Mouse (Mus musculus) limb, embryonic 14.5 days (tissue): Measurements from ENCODE around the gene Fbxl15. TPM values are rescaled to one million over a fixed set of nuclear protein-coding genes. Genes with fewer than 3 reads are reported as not detected.

Source experiments
- ATAC-seq: fragments of 200-750 bp; cut with Nextera tagmentation; 2 replicates; pipeline ENCODE4 v1.8.0; 2017; ENCODE audit warnings: low read depth, moderate number of reproducible peaks, moderate TSS enrichment; ENCODE audit not compliant: low FRiP score
- DNase-seq: peaks from one replicate; pipeline ENCODE4 v3.0.0-alpha.2; 2015; ENCODE audit warnings: low spot score
- H3K27ac ChIP-seq: fragments of 300-500 bp; sonication (generic); replicated peaks from 2 replicates; pipeline ENCODE4 v1.5.1; 2014; ENCODE audit warnings: low read depth, mild to moderate bottlenecking, low read length, moderate library complexity, mixed read lengths
- H3K27me3 ChIP-seq: fragments of 300-500 bp; sonication (generic); 2 replicates; pipeline ENCODE4 v1.6.1; 2014; ENCODE audit warnings: low read length, mixed read lengths; ENCODE audit not compliant: control insufficient read depth, insufficient read depth
- H3K36me3 ChIP-seq: fragments of 300-500 bp; sonication (generic); 2 replicates; pipeline ENCODE4 v1.6.1; 2014; ENCODE audit warnings: mild to moderate bottlenecking, low read length, moderate library complexity, mixed read lengths; ENCODE audit not compliant: control insufficient read depth, insufficient read depth
- H3K4me1 ChIP-seq: fragments of 300-500 bp; sonication (generic); 2 replicates; pipeline ENCODE4 v1.6.1; 2014; ENCODE audit warnings: antibody characterized with exemption, low read length, mixed read lengths; ENCODE audit not compliant: control insufficient read depth, insufficient read depth
- H3K4me2 ChIP-seq: fragments of 300-500 bp; sonication (generic); replicated peaks from 2 replicates; pipeline ENCODE4 v1.6.1; 2014; ENCODE audit warnings: low read depth, mild to moderate bottlenecking, low read length, moderate library complexity; ENCODE audit not compliant: severe bottlenecking
- H3K4me3 ChIP-seq: fragments of 300-500 bp; sonication (generic); replicated peaks from 2 replicates; pipeline ENCODE4 v1.5.1; 2014; ENCODE audit warnings: low read length
- H3K9ac ChIP-seq: fragments of 300-500 bp; sonication (generic); 2 replicates; pipeline ENCODE4 v1.6.1; 2014; ENCODE audit warnings: mild to moderate bottlenecking, low read depth, low read length, moderate library complexity; ENCODE audit not compliant: severe bottlenecking
- H3K9me3 ChIP-seq: fragments of 300-500 bp; sonication (generic); 2 replicates; pipeline ENCODE4 v1.6.1; 2016; ENCODE audit warnings: low read length; ENCODE audit not compliant: control insufficient read depth
- POLR2A ChIP-seq: fragments of 200-500 bp; IDR thresholded peaks from 2 replicates; pipeline ENCODE4 v1.8.0; 2012; ENCODE audit warnings: inconsistent platforms, mild to moderate bottlenecking, moderate library complexity, borderline replicate concordance; ENCODE audit not compliant: insufficient read depth, insufficient read length; ENCODE audit errors: extremely low read depth
- WGBS: fragments of 180-500 bp; shearing (Covaris S2); extraction: QIAGEN DNeasy Blood & Tissue Kit; methylation state at CpG from one replicate; pipeline ENCODE4 v1.1.7; 2014; 5-methylcytosine and 5-hydroxymethylcytosine counted together
- polyA plus RNA-seq, 2 experiments: library from polyadenylated mRNA; depleted of rRNA in 1 of 2; stranded (reverse) in 1 of 2; unstranded in 1 of 2; fragments of >200 nt; fragmentation: Nextera tagmentation in 1 of 2; extraction: Ambion mirVana in 1 of 2; gene quantifications; 2 replicates each; pipeline versions ENCODE4 v1.2.1 to v1.2.3; 2012 to 2014

Fbxl15 gene
- polyA plus RNA-seq, 2 experiments, result 10.8 to 13.5 TPM

DNA sequence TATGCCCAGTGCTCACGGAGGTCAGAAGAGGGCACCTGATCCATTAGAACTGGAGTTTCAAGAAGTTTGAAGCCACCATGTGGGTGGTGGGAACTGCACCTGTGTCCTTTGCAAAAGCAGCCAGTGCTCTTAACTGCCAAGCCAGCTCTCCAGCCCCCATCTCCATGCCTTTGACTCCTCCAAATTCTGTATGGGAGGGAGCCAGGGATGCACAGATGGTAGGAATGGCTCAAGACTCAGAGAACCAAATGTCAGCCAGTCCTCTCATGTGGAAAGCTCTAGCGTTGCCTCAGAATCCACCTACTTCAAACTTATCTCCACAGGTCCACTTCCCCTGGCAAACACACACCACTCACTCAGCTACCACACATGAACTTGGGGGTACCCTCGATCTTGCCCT is 5.9 kb downstream of the Fbxl15 start:
- H3K9me3 ChIP-seq, result no peaks in the 10 kb centered on the region
- H3K27me3 ChIP-seq, result peaks cover 4% of the 10 kb centered on the region; the same call in 1 of the 2 replicates
- 96% methylated on average over 3 of the region's 3 CpGs for WGBS
- no peak overlapping the region for H3K9ac ChIP-seq
- TF ChIP-seq POLR2A, result no peak
- no peak for DNase-seq
- H3K36me3 ChIP-seq, result peaks cover 24% of the 10 kb centered on the region
- no peak overlapping the region for H3K27ac ChIP-seq
- no peak overlapping the region for H3K4me3 ChIP-seq
- H3K4me1 ChIP-seq, result peaks cover 14% of the 10 kb centered on the region
- H3K4me2 ChIP-seq, result no peak overlapping the region
- no peak for ATAC-seq

DNA sequence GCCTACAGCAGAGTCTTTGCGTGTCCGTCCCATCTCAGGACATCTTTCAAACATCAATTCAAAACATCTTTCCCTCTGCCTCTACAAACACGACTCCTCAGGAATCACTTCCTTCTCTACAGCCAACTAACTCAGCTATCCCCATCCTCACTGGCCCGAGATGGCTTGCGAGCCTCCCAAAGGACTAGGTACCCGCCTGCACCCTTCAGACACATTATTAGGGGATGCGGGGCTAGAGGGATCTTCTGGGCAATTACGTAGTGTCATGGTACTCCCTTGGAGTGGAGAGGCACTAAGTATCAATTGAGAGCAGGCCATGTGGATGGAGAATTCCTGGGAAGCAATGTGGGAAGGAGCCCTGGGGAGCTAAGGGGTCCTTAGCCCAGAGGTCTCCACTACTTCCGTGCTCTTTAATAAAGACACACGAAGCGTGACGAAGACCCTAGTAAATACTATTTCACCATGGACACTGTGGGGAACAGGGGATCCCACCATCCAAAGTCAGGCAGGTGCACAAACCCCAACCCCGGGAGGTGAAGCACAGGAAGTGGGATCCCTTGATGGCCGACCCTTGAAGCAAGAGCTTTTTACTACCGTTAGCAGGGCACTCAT is 9.8 kb downstream of the Fbxl15 start:
- Histone ChIP-seq H3K27ac (no peak overlapping the region), H3K9ac (peak overlapping the region; percentile 75), H3K4me1 (peaks cover 12% of the 10 kb centered on the region; the same call in 1 of the 2 replicates), H3K27me3 (no peaks in the 10 kb centered on the region), H3K4me2 (peak overlapping the region; percentile 76), H3K9me3 (no peaks in the 10 kb centered on the region), H3K4me3 (peak overlapping the region; percentile 77), H3K36me3 (no peaks in the 10 kb centered on the region)
- ATAC-seq (no peak), DNase-seq (no peak)
- no peak for TF ChIP-seq POLR2A
- WGBS, result 35% methylated on average over 15 of the region's 15 CpGs

DNA sequence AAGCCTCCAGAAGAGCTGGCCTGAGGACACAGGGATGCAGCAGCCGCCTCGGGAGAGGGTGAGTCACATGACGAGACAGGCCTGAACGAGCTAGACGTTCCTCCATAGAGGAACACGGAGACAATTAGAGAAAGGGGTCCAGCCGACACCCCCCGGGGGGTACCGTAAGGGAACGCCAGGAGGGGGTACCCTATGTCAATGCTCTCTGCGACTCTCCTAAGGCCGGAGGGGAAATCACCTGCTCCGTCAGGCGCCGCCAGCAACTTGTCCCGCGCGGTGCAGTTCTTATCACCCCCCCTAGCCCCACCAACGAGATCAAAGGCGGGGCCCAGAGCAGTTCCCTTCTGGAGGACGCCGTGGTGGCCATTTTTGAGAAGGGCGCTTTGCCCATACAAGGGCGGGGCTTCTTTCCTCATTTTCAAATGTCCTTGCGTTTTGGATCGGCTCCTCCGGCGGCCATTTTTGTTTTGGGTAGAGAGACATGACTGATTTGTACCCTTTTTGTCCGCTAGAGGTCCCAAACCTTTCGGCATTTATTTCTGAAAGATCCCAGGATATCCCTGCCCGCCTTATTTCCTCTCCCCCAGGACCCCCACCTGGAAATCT is 10.4 kb downstream of the Fbxl15 start, which contains the start of gene Cuedc2:
Cuedc2 (minus strand) TSS at position 372 of the 606 bp plus-strand sequence.
- H3K9ac ChIP-seq, result peak within 1 kb of the TSS; percentile 75
- TF ChIP-seq POLR2A, result no peak
- no peaks in the 10 kb centered on the region for H3K27me3 ChIP-seq
- H3K4me2 ChIP-seq, result peak within 1 kb of the TSS; percentile 76
- DNase-seq, result peak; percentile 97
- H3K27ac ChIP-seq, result 0 out of 2 replicates have a peak within 1 kb of the TSS, but pooled peaks have one; percentile 10
- peak within 1 kb of the TSS; percentile 77 for H3K4me3 ChIP-seq
- H3K9me3 ChIP-seq, result no peaks in the 10 kb centered on the region
- H3K36me3 ChIP-seq, result no peaks in the 10 kb centered on the region
- WGBS, result under 1% methylated on average over 24 of the region's 31 CpGs
- peaks cover 12% of the 10 kb centered on the region; the same call in 1 of the 2 replicates for H3K4me1 ChIP-seq
- ATAC-seq, result peak; percentile 94

DNA sequence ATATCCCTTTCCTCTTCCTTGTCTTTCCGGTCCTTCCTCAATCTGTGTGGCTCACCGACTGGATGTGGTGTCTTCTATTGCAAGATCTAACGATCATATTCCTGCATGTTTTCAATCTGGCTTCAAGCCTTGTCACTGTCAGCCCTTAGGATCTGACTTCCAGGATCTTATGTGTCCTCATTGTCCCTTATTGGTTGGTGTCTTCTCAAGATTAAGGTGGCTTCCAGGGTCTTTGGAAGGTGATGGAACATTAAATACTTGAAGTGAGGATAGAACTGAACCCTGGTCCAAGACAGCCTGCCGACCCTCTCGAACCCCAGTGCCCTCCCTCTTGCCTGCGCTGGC is 10.9 kb downstream of the Fbxl15 start:
- DNase-seq, result no peak
- Histone ChIP-seq H3K9ac (no peak overlapping the region), H3K9me3 (no peaks in the 10 kb centered on the region), H3K27ac (0 out of 2 replicates have a peak overlapping the region, but pooled peaks have one; percentile 10), H3K4me3 (peak overlapping the region; percentile 77), H3K4me2 (peak overlapping the region; percentile 32), H3K27me3 (no peaks in the 10 kb centered on the region), H3K36me3 (no peaks in the 10 kb centered on the region), H3K4me1 (peaks cover 12% of the 10 kb centered on the region; the same call in 1 of the 2 replicates)
- TF ChIP-seq POLR2A, result no peak
- no peak for ATAC-seq
- WGBS, result 53% methylated on average over 6 of the region's 6 CpGs

DNA sequence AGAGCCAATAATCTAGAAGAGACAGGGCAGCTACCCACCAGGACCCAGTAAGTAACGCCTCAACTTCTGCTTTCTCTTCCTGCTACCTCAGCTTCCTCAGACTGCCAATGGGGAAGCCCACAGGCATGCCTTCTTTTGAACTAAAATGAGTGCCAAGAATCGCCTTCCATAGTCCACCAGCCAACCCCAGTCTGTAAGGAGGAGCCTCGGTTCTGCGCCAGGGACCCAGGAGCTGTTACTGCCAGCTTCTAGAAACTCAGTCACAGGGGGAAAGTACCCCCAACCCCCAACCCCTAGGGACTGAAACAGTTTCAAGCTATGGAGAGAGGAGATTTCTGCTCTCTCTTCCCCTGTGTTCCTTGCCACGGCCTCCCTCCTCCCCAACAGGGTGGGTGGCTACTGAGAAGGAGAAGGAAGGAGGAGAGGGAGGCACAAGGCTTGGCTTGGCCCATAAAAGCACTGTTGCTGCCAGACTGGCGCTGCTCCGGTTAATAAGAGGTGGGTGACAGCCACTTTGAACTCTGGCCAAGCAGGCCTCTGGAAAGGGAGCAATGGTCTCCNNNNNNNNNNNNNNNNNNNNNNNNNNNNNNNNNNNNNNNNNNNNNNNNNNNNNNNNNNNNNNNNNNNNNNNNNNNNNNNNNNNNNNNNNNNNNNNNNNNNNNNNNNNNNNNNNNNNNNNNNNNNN is 11.4 kb downstream of the Fbxl15 start:
- Histone ChIP-seq H3K4me2 (peak overlapping the region; percentile 32), H3K27me3 (no peaks in the 10 kb centered on the region), H3K9ac (0 out of 2 replicates have a peak overlapping the region, but pooled peaks have one; percentile 6), H3K4me3 (no peak overlapping the region), H3K4me1 (peaks cover 12% of the 10 kb centered on the region; the same call in 1 of the 2 replicates), H3K36me3 (no peaks in the 10 kb centered on the region), H3K9me3 (no peaks in the 10 kb centered on the region), H3K27ac (peak overlapping the region; percentile 10; the same call in 1 of the 2 replicates)
- TF ChIP-seq POLR2A, result no peak
- WGBS, result 64% methylated on average over 7 of the region's 7 CpGs
- ATAC-seq (no peak), DNase-seq (no peak)
